Mouse (Mus musculus): ENCODE measurements around the gene Ptch1.

Ptch1 gene

GRCm38 (mm10) chr13:63573256-63573835 lies at the start of gene Ptch1:
Gene Ptch1, minus strand, starts transcription at chr13:63573598.
- ATAC-seq (ENCODE audit: insufficient number of reproducible peaks, low FRiP score, low TSS enrichment), result 0 out of 2 replicates have a peak, but pooled peaks have one; percentile 5

- ATAC-seq (ENCODE audit: insufficient number of reproducible peaks, low FRiP score, low TSS enrichment), result no peak
Measured at GRCm38 (mm10) chr13:63621301-63621700, 47.9 kb upstream of the Ptch1 start.

- ATAC-seq (ENCODE audit: insufficient number of reproducible peaks, low FRiP score, low TSS enrichment), result no peak
Measured at GRCm38 (mm10) chr13:63613201-63613600, 39.8 kb upstream of the Ptch1 start.

- ATAC-seq (ENCODE audit: insufficient number of reproducible peaks, low FRiP score, low TSS enrichment), result no peak
Measured at GRCm38 (mm10) chr13:63609734-63610133, 36.3 kb upstream of the Ptch1 start.

GRCm38 (mm10) chr13:63597593-63597992 lies 24.2 kb upstream of the Ptch1 start:
- ATAC-seq (ENCODE audit: insufficient number of reproducible peaks, low FRiP score, low TSS enrichment), result no peak

GRCm38 (mm10) chr13:63595869-63596268 lies 22.5 kb upstream of the Ptch1 start:
- ATAC-seq (ENCODE audit: insufficient number of reproducible peaks, low FRiP score, low TSS enrichment), result no peak

- no peak for ATAC-seq (ENCODE audit: insufficient number of reproducible peaks, low FRiP score, low TSS enrichment)
Measured at GRCm38 (mm10) chr13:63593469-63594050, 20.2 kb upstream of the Ptch1 start.

- no peak for ATAC-seq (ENCODE audit: insufficient number of reproducible peaks, low FRiP score, low TSS enrichment)
Measured at GRCm38 (mm10) chr13:63592755-63593154, 19.4 kb upstream of the Ptch1 start.

- no peak for ATAC-seq (ENCODE audit: insufficient number of reproducible peaks, low FRiP score, low TSS enrichment)
Measured at GRCm38 (mm10) chr13:63574601-63575000, 1.2 kb upstream of the Ptch1 start.

GRCm38 (mm10) chr13:63572453-63573255 lies 744 bp downstream of the Ptch1 start:
- ATAC-seq (ENCODE audit: insufficient number of reproducible peaks, low FRiP score, low TSS enrichment), result 0 out of 2 replicates have a peak, but pooled peaks have one; percentile 11

- no peak for ATAC-seq (ENCODE audit: insufficient number of reproducible peaks, low FRiP score, low TSS enrichment)
Measured at GRCm38 (mm10) chr13:63572111-63572452, 1.3 kb downstream of the Ptch1 start.

- no peak for ATAC-seq (ENCODE audit: insufficient number of reproducible peaks, low FRiP score, low TSS enrichment)
Measured at GRCm38 (mm10) chr13:63570456-63570855, 2.9 kb downstream of the Ptch1 start.

- no peak for ATAC-seq (ENCODE audit: insufficient number of reproducible peaks, low FRiP score, low TSS enrichment)
Measured at GRCm38 (mm10) chr13:63569396-63569756, 4.0 kb downstream of the Ptch1 start.

- no peak for ATAC-seq (ENCODE audit: insufficient number of reproducible peaks, low FRiP score, low TSS enrichment)
Measured at GRCm38 (mm10) chr13:63568741-63569395, 4.5 kb downstream of the Ptch1 start.

GRCm38 (mm10) chr13:63568306-63568705 lies 5.1 kb downstream of the Ptch1 start:
- no peak for ATAC-seq (ENCODE audit: insufficient number of reproducible peaks, low FRiP score, low TSS enrichment)

- ATAC-seq (ENCODE audit: insufficient number of reproducible peaks, low FRiP score, low TSS enrichment), result peak; percentile 81
Measured at GRCm38 (mm10) chr13:63567677-63568293, 5.6 kb downstream of the Ptch1 start.

- peak; percentile 49 for ATAC-seq (ENCODE audit: insufficient number of reproducible peaks, low FRiP score, low TSS enrichment)
Measured at GRCm38 (mm10) chr13:63566018-63567015, 7.1 kb downstream of the Ptch1 start.

- no peak for ATAC-seq (ENCODE audit: insufficient number of reproducible peaks, low FRiP score, low TSS enrichment)
Measured at GRCm38 (mm10) chr13:63565320-63566017, 7.9 kb downstream of the Ptch1 start.
